Mouse (Mus musculus): ENCODE results near the gene Hap1. TPM values are rescaled to one million over a fixed set of nuclear protein-coding genes. Genes with fewer than 3 reads are reported as not detected.
A peak's percentile ranks its signal among the peaks of the same experiment; 100 is the strongest.

The Hap1 gene
- polyA plus RNA-seq, 1 experiment from 2014 or later = 0.37 TPM

GRCm38 (mm10) chr11:100396886-100397599 is 41.1 kb upstream of the Hap1 start:
- H3K4me1 ChIP-seq (replicated peaks) = peaks cover 77% of the 10 kb centered on the region
- H3K4me3 ChIP-seq (replicated peaks) = peak overlapping the region; percentile 60
- H3K9me3 ChIP-seq (replicated peaks) = no peaks in the 10 kb centered on the region
- ATAC-seq (ENCODE audit: low read depth) = peak; percentile 14; the same call in 1 of the 2 replicates
- H3K27ac ChIP-seq = peak overlapping the region; percentile 76
- H3K4me2 ChIP-seq = peak overlapping the region; percentile 72
- peaks cover 48% of the 10 kb centered on the region for H3K27me3 ChIP-seq
- no peaks in the 10 kb centered on the region for H3K36me3 ChIP-seq
- DNase-seq = no peak
- peak overlapping the region; percentile 68 for H3K9ac ChIP-seq
- 2% methylated on average over 42 of the region's 42 CpGs for WGBS (ENCODE audit: insufficient replicate concordance)

- Histone ChIP-seq H3K27ac (peak overlapping the region; percentile 76), H3K4me3 (replicated peaks) (peak overlapping the region; percentile 60), H3K27me3 (peaks cover 48% of the 10 kb centered on the region), H3K9ac (peak overlapping the region; percentile 68; the same call in 1 of the 2 replicates), H3K9me3 (replicated peaks) (no peaks in the 10 kb centered on the region), H3K4me2 (peak overlapping the region; percentile 72), H3K4me1 (replicated peaks) (peaks cover 78% of the 10 kb centered on the region), H3K36me3 (no peaks in the 10 kb centered on the region)
- no peak for ATAC-seq (ENCODE audit: low read depth)
- WGBS (ENCODE audit: insufficient replicate concordance) = 29% methylated on average over 17 of the region's 17 CpGs
- DNase-seq = no peak
These were observed 40.1 kb upstream of the Hap1 start for GRCm38 (mm10) chr11:100395861-100396631.

- ATAC-seq (ENCODE audit: low read depth) = no peak
- Histone ChIP-seq H3K4me1 (replicated peaks) (peaks cover 81% of the 10 kb centered on the region), H3K4me2 (peak overlapping the region; percentile 72), H3K4me3 (replicated peaks) (peak overlapping the region; percentile 60), H3K36me3 (no peaks in the 10 kb centered on the region), H3K27ac (peak overlapping the region; percentile 2; the same call in 1 of the 2 replicates), H3K9me3 (replicated peaks) (no peaks in the 10 kb centered on the region), H3K9ac (no peak overlapping the region), H3K27me3 (peaks cover 48% of the 10 kb centered on the region)
- no peak for DNase-seq
- WGBS (ENCODE audit: insufficient replicate concordance) = 10% methylated on average over 11 of the region's 11 CpGs
These were observed 39.3 kb upstream of the Hap1 start for GRCm38 (mm10) chr11:100395200-100395599.

- H3K4me2 ChIP-seq = peak overlapping the region; percentile 72
- no peak overlapping the region for H3K9ac ChIP-seq
- H3K9me3 ChIP-seq (replicated peaks) = no peaks in the 10 kb centered on the region
- peaks cover 48% of the 10 kb centered on the region for H3K27me3 ChIP-seq
- peaks cover 83% of the 10 kb centered on the region for H3K4me1 ChIP-seq (replicated peaks)
- H3K36me3 ChIP-seq = no peaks in the 10 kb centered on the region
- peak overlapping the region; percentile 2; the same call in 1 of the 2 replicates for H3K27ac ChIP-seq
- DNase-seq (no peak), ATAC-seq (ENCODE audit: low read depth) (no peak)
- 0 out of 2 replicates have a peak overlapping the region, but pooled peaks have one; percentile 60 for H3K4me3 ChIP-seq (replicated peaks)
- WGBS (ENCODE audit: insufficient replicate concordance) = 35% methylated on average over 5 of the region's 5 CpGs
These were observed 38.6 kb upstream of the Hap1 start for GRCm38 (mm10) chr11:100394353-100395074.

- H3K4me2 ChIP-seq = no peak overlapping the region
- H3K9ac ChIP-seq = no peak overlapping the region
- H3K4me1 ChIP-seq (replicated peaks) = peaks cover 88% of the 10 kb centered on the region
- 39% methylated on average over 7 of the region's 7 CpGs for WGBS (ENCODE audit: insufficient replicate concordance)
- no peak overlapping the region for H3K27ac ChIP-seq
- H3K9me3 ChIP-seq (replicated peaks) = no peaks in the 10 kb centered on the region
- peaks cover 48% of the 10 kb centered on the region for H3K27me3 ChIP-seq
- no peak for ATAC-seq (ENCODE audit: low read depth)
- H3K36me3 ChIP-seq = no peaks in the 10 kb centered on the region
- no peak overlapping the region for H3K4me3 ChIP-seq (replicated peaks)
- no peak for DNase-seq
These were observed 37.8 kb upstream of the Hap1 start for GRCm38 (mm10) chr11:100393733-100394132.

GRCm38 (mm10) chr11:100392958-100393357 is 37.0 kb upstream of the Hap1 start:
- no peak for DNase-seq
- Histone ChIP-seq H3K27me3 (peaks cover 48% of the 10 kb centered on the region), H3K9me3 (replicated peaks) (no peaks in the 10 kb centered on the region), H3K27ac (no peak overlapping the region), H3K4me3 (replicated peaks) (no peak overlapping the region), H3K4me1 (replicated peaks) (peaks cover 96% of the 10 kb centered on the region), H3K4me2 (no peak overlapping the region), H3K9ac (no peak overlapping the region), H3K36me3 (no peaks in the 10 kb centered on the region)
- no peak for ATAC-seq (ENCODE audit: low read depth)
- WGBS (ENCODE audit: insufficient replicate concordance) = 58% methylated on average over 5 of the region's 5 CpGs

GRCm38 (mm10) chr11:100391884-100392345 is 36.0 kb upstream of the Hap1 start:
- ATAC-seq (ENCODE audit: low read depth) = no peak
- H3K27me3 ChIP-seq = peaks cover 42% of the 10 kb centered on the region
- no peaks in the 10 kb centered on the region for H3K36me3 ChIP-seq
- 76% methylated on average over 7 of the region's 7 CpGs for WGBS (ENCODE audit: insufficient replicate concordance)
- no peak overlapping the region for H3K27ac ChIP-seq
- no peak overlapping the region for H3K4me2 ChIP-seq
- H3K4me3 ChIP-seq (replicated peaks) = no peak overlapping the region
- no peak overlapping the region for H3K9ac ChIP-seq
- H3K9me3 ChIP-seq (replicated peaks) = no peaks in the 10 kb centered on the region
- no peak for DNase-seq
- peaks cover 95% of the 10 kb centered on the region for H3K4me1 ChIP-seq (replicated peaks)

- no peak overlapping the region for H3K4me2 ChIP-seq
- H3K36me3 ChIP-seq = no peaks in the 10 kb centered on the region
- no peak for DNase-seq
- H3K4me1 ChIP-seq (replicated peaks) = peaks cover 93% of the 10 kb centered on the region
- 60% methylated on average over 9 of the region's 9 CpGs for WGBS (ENCODE audit: insufficient replicate concordance)
- peak; percentile 69 for ATAC-seq (ENCODE audit: low read depth)
- peaks cover 36% of the 10 kb centered on the region for H3K27me3 ChIP-seq
- no peak overlapping the region for H3K9ac ChIP-seq
- H3K27ac ChIP-seq = no peak overlapping the region
- no peaks in the 10 kb centered on the region for H3K9me3 ChIP-seq (replicated peaks)
- no peak overlapping the region for H3K4me3 ChIP-seq (replicated peaks)
These were observed 35.4 kb upstream of the Hap1 start for GRCm38 (mm10) chr11:100391081-100391883.

GRCm38 (mm10) chr11:100389931-100390445 is 34.1 kb upstream of the Hap1 start:
- Histone ChIP-seq H3K36me3 (no peaks in the 10 kb centered on the region), H3K9ac (no peak overlapping the region), H3K27me3 (peaks cover 23% of the 10 kb centered on the region), H3K27ac (no peak overlapping the region), H3K4me2 (no peak overlapping the region), H3K4me1 (replicated peaks) (peaks cover 80% of the 10 kb centered on the region), H3K9me3 (replicated peaks) (no peaks in the 10 kb centered on the region), H3K4me3 (replicated peaks) (no peak overlapping the region)
- 37% methylated on average over 8 of the region's 8 CpGs for WGBS (ENCODE audit: insufficient replicate concordance)
- DNase-seq (no peak), ATAC-seq (ENCODE audit: low read depth) (peak; percentile 13; the same call in 1 of the 2 replicates)

GRCm38 (mm10) chr11:100388588-100388987 is 32.7 kb upstream of the Hap1 start:
- no peak overlapping the region for H3K4me2 ChIP-seq
- no peak overlapping the region for H3K9ac ChIP-seq
- ATAC-seq (ENCODE audit: low read depth) = no peak

More at GRCm38 (mm10) chr11:100388588-100388987, 32.7 kb upstream of the Hap1 start:
- H3K9me3 ChIP-seq (replicated peaks) = no peaks in the 10 kb centered on the region
- H3K4me3 ChIP-seq (replicated peaks) = no peak overlapping the region
- H3K4me1 ChIP-seq (replicated peaks) = peaks cover 66% of the 10 kb centered on the region
- H3K27ac ChIP-seq = no peak overlapping the region
- peaks cover 9% of the 10 kb centered on the region; the same call in 1 of the 2 replicates for H3K27me3 ChIP-seq
- DNase-seq = no peak
- peaks cover 4% of the 10 kb centered on the region; the same call in 1 of the 2 replicates for H3K36me3 ChIP-seq
- WGBS (ENCODE audit: insufficient replicate concordance) = 61% methylated on average over 6 of the region's 6 CpGs

All from liver, embryonic 13.5 days (tissue).